Mouse (Mus musculus) right cerebral cortex, postnatal 10 days (tissue): ENCODE measurements around the gene Selp.

ENCODE experiments used
- DNase-seq, 2 experiments: peaks; one replicate each; pipeline ENCODE4 v3.0.0; 2021; ENCODE audit warnings: low spot score in 2 of 2

Selp gene

DNA sequence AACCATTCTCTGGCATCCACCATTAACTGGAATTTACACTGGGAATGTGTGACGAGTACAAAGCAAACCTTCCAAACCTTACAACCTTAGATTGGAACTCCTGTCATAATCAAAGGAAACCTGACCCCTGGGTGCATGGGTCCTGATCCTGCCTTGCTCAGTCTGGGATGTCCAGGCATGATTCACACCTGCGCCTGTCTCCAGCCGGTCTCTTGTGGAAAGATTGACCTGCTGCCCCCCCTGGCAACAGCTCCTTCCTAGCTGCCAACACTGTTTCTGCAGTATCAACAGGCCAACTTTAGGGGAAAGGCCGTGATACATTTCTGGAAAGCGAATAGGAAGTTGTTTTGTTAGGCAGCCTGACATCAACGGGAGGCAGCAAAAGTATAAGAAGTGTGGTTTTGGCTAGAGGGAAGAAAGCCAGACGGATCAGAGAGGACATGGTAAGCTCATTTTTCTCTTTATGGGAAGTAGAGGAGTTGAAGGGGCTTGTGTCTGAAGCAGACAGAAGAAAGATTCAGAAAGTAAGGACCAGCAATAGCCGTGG is at the start of gene Selp:
Gene Selp (plus strand): TSS at position 318 of the 547 bp plus-strand sequence.
- no peak for DNase-seq

DNA sequence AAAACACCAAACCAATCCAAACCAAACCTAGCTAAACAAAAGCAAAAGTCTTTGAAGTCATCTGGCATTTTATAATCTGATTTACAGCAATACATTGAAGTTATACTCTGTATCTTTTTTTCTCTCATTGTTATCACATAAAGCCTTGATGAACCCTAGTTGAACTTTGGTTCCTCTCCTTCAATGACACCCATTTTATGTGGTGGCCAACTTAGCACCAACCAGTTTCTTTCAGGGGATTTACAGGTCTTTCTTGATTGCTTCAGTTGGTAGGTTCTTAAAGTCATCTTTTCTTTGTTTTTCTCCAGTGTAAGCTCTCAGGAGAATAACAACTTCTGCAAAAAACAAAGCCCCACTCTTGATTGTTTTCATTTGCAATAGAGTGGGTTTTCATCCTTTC is 45.8 kb upstream of the Selp start:
- DNase-seq = no peak

DNA sequence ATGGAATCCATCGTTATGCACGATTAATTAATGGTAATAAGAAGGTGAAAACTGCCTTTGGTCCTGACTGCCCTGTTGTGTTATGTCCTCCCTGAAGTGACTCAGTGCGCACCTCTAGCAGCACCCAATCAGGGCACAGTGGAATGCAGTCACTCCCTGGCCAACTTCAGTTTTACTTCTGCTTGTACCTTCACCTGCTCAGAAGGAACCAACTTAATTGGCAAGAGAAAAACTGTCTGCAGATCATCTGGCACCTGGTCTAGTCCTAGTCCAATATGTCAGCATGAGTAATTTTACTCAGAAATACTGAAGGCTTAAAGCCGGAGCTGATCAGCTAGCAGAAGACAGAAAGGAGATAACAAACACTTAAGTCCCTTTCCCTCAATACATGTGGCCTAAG is 44.6 kb upstream of the Selp start:
- no peak for DNase-seq

DNA sequence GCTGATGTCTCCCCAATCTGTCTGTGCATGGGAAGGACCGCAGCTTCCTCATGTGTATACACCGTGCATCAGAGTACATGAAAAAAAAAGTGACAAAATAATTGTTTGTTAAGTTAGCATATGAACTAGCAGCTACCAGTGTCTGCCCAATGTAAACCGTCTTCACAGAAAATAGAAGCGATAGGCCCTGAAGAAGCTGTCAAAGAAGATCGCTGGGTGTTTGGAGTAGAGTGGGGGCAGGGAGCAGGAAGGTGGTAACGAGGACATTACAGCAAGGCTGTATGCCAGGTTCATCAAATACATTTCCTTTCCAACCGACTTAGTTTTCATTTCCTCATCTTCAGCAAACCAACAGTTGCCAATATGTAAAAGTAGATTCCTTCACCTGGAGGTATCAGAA is 44.0 kb upstream of the Selp start:
- no peak for DNase-seq

DNA sequence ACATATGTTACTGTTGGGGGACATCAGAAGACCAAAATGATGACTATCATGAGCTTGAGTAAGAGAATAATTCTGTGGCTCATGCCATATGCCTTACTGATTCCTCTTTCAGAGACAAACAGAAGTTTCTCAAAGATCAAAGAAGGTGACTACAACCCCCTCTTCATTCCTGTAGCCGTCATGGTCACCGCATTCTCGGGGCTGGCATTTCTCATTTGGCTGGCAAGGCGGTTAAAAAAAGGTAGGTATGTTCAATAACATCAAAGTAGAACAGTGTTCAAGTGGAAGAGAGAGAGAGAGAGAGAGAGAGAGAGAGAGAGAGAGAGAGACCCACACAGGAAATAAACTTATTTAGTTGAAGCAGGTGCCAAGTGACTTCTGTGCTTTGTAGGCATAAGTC is 43.1 kb upstream of the Selp start:
- no peak for DNase-seq

DNA sequence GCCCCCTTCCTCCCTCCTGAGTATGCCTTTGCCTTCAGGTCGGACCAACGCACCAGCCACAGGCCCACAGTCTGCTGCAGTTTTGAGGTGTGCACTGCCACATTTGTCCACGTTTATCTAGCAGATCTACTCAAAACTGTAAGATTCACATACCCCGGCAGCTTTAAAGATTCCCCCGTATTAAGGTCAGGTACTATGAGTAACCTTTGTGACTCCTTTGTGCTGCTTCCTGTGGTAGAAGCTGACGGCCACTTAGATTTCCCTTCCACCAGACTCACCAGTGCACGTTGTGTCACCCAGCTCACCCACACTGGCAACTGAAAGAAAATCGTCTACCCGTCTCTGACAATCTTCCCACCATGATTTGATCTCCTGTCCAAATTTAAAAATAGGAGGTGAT is 42.0 kb upstream of the Selp start:
- no peak for DNase-seq

DNA sequence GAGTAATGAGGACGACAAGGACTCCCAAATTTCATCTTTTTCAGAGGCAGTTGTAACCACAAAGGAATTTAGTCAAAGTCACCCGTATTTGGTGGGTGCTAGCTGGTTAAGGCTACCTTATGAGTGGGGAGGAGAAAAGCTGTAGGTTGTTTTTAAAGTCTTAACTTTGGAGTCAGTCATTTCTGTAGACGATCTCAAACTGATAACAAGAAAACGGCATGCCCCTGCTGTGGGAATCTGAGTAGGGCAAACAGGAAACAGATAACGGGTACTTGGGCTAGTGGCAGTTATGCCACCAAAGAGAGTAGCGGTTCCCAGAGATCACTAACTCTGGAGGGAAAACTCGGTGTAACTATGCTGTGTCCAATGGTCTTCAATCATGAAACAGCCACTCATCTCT is 41.3 kb upstream of the Selp start:
- DNase-seq = no peak

DNA sequence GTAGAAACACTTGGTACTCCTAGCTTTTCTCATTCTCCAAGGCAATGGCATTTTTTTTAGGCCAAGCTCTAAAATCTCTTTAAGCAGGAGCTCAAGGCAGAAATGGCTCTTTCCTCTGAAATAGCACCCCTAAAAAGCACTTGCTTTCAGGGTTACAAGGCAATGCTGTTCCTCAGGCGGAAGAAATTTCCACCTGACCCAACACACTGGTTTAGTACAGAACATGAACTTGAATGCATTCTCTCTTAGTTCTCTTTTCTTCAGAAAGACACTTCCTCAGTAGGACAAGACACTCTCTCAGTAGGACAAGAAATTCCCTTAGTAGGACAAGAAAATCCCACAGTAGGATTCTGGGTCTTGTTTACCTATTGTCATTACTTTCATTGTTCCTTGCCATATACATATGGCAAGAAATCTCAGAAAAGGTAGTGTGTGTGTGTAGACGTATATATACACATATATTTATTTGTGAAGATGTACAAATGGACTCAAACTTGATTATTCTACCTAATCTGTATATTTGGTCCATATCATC is 40.4 kb upstream of the Selp start:
- no peak for DNase-seq

DNA sequence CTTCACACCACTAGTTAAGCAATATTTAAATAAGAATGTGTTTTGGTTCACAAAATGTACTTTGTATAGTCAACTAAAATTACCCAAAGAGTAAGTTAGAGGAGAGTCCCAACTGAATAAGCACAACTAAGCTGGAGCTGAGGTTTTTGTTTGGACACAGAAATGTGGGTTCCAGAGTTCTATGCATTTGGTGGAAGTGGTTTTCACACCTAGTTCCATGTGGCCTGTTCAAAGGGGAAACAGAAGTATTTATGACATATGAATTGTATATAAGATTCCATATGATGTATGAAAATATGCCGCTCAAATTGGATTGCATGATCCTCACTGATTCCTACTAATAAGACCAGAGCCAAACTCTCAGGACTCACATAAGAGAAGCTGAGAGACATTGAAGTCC is 39.6 kb upstream of the Selp start:
- no peak for DNase-seq

DNA sequence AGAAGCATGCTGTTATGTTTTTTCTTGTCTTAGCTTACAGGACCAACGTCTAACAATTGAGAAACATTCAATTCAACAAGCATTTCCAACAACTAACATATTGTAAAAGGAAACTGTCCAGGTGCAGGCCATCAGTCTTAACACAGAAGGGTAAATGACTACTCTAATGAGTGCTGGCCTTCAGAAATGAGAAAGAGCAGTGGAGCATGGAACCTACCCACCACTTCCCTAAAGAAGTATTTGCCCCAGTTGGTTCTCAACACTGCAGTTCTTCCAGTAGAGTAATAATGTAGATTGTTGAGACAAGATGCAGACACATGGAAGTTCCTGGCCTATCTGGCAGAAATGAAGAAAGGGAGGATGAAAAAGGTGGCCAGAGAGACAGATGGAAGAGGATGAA is 38.6 kb upstream of the Selp start:
- DNase-seq = no peak

DNA sequence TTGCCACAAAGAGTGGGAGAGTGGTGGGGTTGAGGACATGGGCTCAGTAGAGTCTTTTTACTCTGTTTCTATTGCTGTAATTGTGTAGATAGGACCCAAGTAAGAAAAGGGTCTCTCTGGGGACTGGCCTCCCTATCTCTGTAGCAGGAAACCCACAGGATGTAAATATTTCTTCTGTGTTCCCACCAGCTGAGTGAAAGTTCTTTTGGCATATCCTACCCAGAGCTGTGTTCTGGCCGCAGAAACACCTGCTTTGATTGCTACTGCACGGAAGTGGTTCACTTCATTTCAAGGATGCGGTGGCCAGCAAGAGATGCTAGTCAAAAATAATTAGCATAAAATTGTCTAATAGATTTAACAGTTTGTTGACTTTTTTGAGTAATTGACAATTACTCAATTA is 38.0 kb upstream of the Selp start:
- DNase-seq = no peak

DNA sequence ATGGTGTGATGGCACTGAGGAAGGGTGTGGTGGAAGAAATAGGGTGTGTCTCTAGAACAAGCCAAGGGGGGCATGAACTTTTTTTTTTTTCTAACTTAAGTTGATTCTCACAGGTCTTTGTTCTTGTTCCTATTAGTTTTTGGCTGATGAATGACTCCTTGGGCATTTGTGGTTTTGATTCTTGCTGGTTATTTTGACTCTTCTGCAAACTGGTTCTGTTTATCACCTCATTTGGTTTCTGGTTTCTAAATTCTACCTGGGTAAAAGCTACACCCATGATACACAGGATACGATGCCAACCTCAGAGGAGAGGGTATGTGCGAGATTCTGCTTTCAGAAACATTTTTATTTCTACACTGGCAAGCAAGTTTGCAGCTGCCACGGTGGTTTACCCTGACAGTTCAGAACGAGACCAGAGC is 36.7 kb upstream of the Selp start:
- DNase-seq = no peak

DNA sequence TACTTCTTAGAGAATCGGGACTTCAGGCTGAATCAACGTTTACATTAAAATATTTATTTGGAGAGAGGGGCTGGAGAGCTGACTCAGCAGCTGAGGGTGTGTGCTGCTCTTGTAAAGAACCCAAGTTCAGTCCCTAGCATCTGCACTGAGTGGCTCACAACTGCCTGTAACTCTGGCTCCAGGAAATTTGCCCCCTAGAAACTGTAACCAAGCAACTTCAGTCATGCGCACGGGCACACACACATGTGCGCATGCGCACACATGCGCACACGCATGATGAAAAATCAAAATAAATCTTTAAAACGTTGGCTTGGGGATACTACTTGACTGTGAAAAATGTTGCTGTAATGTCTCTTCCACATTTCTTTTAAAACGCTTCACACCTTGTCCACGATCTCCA is 36.0 kb upstream of the Selp start:
- DNase-seq = no peak

DNA sequence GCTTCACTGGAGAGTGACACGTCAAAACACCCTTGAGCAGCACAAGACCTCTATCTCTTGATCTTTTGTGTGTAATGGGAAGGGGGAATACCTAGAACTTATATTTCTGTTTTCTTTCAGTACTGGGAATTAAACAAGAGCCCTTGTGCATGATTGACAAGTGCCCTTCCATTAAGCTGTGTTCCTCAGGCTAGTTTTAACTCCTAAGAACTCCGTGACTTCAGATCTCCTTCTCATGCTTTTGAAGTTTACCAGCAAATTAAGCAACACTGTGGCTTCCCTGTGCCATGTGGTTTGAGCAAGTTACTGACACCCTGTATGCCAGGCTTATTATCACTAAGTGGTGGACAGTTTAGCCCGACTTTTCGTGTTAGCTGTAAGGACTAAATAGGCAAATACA is 32.0 kb upstream of the Selp start:
- DNase-seq = no peak

DNA sequence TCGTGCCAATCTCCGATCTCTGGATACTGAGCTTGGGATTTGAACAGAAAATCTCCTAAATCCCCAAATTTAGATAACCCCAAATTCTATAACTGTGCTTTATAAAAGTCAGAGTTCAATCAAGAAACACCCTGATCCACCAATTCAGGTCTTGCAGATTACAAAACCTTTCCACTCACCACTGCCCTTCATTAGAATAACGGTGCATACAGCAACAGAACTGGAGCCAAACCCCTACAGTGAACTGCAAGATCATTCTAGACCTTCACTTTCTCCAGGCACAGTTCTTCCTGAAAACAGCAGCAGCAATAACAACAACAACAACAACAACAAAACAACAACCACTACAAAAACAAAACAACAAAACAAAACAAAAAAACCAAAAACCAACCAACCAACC is 28.3 kb upstream of the Selp start:
- DNase-seq = no peak

DNA sequence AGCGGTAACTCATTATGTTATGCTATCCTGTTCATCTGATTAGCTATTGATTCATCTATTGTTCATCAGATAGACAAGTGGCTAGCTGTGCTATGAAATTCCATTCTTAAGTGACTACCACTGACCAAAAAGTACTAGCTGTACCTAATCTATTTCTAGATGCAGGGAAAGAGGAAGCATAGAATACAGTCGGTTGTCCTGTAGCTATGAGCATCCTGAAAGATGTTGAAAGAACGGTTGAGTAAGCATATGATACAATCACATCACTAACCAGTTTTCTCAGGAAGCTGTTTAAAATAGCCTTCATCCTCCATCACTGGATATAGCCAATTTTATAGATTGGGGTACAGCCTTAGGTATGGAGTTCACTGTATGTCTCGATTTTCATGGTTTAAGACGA is 27.2 kb upstream of the Selp start:
- no peak for DNase-seq

DNA sequence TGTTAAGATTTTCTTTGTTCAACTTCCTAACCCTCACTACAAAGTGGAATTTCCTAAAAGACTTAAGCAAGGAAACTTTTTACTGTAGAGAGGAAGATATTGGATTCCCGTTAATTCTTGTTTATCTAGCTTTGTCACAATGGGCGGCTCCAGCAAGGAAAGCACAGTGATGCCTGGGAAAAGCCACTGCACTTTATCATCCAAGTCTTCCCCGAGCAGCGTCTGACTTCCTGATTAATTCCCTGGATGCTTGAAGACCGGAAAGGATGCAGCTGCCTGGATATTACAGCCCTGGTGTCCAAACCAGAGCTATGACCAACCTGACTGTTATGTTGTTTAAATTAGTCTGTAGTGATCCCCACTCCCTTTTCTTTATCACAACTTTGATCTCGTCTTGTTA is 18.3 kb upstream of the Selp start:
- DNase-seq = no peak

DNA sequence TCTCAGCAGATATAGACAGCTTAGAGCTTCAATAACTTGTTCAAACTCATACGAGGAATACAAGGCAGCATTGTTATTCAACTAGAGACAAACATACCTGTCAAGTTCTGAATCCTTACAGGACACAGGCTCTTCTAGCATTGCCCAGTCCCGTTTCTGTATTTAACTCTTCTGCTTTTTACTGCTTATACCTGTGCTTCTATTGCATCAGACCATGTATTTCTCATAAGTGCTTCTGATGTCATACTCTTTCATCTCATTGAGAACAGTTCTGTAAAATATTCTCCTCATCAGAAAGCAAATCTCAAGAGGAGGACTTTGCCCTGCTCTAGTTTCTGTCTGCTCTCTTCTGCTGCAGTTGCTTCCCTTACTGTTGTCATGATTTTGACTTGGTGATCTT is 17.2 kb upstream of the Selp start:
- DNase-seq = no peak

DNA sequence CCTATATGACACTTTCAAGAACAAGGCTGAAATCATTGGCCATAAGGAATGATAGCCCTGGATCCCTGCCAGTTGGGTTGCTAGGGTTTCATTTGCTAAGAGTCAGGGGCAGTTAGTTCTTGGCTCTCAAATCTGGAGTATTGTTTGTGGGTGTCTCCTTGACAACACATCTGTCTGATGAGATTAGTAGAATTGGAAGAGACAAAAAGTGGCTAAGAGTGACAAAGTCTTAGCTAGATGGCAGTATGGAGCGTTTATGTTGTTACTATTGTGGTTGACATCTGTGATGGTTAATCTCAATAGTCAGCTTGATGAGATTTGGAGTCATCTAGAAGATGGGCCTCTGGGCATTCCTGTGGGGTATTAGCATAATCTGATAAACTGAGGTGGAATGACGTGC is 16.7 kb upstream of the Selp start:
- DNase-seq = no peak

DNA sequence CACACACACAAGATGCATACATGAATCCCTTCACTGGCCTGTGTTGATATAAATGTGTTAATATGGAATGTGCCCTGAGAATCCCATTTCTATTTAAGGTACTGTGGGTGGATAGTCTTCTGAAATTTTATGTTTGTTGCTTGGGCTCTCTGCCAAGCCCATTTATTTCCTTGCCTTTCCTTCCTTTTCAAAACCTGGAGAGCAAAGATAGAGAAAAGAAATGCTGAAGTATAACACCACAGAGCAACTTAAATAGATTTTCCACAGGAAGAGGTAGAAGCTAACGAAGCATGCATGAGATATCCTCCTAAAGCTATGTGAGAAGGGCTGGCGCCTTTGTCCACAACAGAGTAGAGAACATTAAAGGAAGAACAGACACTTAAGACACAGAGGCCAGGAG is 5.3 kb upstream of the Selp start:
- DNase-seq = peak; percentile 36 to 44

DNA sequence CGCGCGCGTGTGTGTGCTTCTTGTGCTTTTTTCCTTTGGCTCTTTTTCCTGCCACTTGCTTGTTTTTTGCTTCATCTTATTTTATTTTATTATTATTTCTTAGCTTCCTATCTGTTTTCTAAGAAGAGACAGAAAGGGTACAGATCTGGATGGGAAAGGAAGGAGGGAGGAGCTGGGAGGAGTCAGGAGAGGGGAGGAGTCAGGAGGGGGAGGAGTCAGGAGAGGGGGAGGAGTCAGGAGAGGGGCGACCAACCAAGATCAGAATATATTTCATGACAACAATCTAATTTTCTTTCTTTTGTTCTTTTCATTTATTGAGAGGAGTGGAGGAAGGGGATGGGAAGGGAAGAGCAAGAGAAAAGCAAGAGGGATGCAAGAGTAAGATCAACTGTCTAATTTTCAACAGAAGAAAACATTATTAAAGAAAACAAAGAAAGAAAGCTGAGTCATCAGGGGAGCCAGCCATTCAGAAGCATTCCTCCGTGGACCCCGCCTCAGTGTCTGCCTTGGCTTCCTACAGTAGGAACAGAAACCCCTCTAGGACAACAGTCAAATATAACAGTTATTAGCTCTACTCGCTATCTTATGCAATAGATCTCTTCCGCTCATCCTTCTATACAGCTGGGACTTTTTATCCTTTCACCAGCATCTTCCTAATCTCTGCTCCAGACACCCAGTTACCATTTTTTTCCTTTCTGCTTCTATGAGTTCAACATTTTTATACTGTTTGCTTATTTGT is 4.3 kb upstream of the Selp start:
- no peak for DNase-seq

DNA sequence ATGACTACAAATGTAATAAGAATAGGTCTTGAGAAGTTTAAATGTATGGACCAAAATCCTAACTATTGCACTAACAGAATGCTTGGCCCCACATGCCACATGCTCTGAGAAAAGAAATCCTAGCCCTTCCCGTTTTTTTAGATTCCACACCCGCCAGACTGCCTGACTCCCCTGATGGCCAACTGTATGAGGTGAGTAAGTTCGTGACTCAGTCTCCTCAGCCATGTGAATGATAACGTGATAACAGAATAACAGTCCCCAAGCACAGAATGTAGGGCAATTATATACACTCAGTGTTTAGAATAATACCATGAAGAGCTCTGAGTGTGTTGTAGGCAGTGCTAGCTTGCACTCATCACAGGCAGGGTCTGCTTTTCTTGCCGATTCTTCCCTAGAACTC is 784 bp upstream of the Selp start:
- no peak for DNase-seq

DNA sequence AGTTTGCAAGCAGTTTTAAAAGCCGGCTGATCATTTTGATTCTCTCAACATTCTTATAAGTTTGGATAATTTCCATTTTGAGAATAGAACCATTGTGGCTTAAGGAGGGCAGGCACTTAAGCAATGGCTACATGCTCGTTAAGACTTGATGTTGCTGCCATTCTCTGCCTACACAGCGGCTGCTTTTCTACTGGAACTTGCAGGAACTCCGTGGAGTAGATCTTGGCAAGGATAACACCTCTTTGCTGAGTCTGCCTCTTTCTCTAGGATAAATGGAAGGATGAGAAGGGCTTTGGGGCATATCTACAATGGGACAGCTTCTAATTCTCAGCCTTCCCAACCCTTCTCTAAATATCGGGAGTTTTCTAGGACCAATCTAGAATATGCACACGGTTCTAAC is 583 bp downstream of the Selp start:
- no peak for DNase-seq

DNA sequence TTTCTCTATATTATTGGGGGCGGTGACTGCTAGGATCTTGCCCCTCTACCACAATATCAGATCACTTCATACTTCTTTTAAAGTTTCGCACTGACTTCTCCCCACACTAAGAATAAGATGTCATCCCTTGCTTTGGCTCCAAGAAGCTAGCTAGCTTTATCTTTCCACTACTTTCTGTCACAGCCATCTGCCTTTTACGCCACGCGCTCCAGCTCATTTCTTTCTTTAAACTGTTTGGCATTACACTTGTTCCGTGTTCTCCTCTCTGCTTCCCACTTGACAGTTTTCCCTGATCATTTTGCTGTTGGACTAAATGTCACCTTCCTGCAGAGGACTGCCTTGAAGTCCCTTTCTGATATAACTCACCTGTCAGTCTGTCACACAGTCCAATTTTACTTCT is 2.8 kb downstream of the Selp start:
- DNase-seq = peak in 1 of 2 experiments; percentile 37
